Mouse (Mus musculus) embryonic stem cell, embryonic (primary cell): ENCODE data around the gene Suv39h2.

ENCODE experiments used
- CTCF ChIA-PET, 4 experiments: fragments of 300-600 bp in 2 of 4; fragments of 350-600 bp in 2 of 4; sonication (Branson Sonifier 250); formaldehyde crosslinking; loops; one replicate each; lab custom pipeline; 2022; ENCODE audit warnings: inconsistent platforms in 2 of 4; lab: Charles Lee
- POLR2A ChIA-PET, 4 experiments: fragments of 300-600 bp in 2 of 4; fragments of 350-600 bp in 2 of 4; sonication (Branson Sonifier 250); formaldehyde crosslinking; loops; one replicate each; lab custom pipeline; 2022; ENCODE audit warnings: antibody characterized with exemption in 4 of 4, inconsistent platforms in 1 of 4; lab: Charles Lee

Suv39h2 gene

DNA sequence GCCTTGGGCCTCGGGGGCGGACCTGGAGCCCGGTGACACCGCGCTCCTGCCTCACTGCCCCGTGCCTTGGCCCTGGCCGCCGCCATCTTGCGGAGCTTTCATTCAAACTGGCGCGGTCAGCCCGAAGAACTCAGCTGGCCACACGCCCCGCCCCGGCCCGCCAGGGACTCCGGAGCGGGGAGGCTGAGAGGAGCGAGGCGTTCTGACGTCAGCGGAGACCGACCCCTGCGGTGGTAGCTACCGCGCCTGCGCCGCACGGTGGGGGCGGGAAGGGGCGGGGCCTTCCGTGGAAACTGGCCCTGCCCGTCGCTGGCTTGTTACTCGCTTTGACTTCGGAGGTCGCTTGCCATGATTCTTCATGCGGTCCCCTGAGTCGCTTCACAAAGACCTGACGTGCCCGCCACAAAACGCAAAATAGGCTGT lies at the start of gene Suv39h2:
Suv39h2 (minus strand) TSS at position 171 of the 423 bp plus-strand sequence.
- POLR2A ChIA-PET = interaction anchor here (0.6 to 9.5 kb wide), 62 partner anchors 9 to 356 kb away, joined by 3 to 156 read pairs (median 8); partner anchors contain the start of genes Cdnf (in 4 of the 4), Gm45902 (in 4 of the 4), Hspa14 (in 4 of the 4) and Acbd7 (in 3 of the 4)
- CTCF ChIA-PET = interaction anchor here (0.6 to 1.4 kb wide), 5 partner anchors 19 to 1204 kb away, joined by 3 to 5 read pairs (median 4); no protein-coding TSS in a partner anchor

DNA sequence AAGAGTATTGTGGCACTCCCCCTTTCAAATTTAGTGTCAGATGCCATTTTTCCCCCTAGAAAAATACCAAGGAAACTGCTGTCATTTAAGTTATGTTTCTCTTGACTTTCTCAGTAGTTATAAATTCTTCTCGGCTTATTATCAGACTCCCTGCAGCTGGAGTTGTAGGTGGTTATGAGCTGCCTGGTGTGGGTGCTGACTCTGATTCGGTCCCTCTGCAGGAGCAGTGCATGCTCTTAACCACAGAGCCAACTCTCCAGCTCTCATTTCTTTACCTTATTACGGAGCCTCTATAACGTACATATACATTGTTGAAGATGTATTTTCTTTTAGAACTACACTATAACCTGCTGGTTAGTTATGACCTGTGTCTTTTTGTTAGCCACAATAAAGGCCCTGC lies 47.7 kb upstream of the Suv39h2 start:
- ChIA-PET CTCF (no interaction called here), POLR2A (interaction anchor here in 1 of 4 experiments (1.0 kb wide), 1 partner anchor 206 kb away, joined by 3 read pairs; no protein-coding TSS in a partner anchor)

DNA sequence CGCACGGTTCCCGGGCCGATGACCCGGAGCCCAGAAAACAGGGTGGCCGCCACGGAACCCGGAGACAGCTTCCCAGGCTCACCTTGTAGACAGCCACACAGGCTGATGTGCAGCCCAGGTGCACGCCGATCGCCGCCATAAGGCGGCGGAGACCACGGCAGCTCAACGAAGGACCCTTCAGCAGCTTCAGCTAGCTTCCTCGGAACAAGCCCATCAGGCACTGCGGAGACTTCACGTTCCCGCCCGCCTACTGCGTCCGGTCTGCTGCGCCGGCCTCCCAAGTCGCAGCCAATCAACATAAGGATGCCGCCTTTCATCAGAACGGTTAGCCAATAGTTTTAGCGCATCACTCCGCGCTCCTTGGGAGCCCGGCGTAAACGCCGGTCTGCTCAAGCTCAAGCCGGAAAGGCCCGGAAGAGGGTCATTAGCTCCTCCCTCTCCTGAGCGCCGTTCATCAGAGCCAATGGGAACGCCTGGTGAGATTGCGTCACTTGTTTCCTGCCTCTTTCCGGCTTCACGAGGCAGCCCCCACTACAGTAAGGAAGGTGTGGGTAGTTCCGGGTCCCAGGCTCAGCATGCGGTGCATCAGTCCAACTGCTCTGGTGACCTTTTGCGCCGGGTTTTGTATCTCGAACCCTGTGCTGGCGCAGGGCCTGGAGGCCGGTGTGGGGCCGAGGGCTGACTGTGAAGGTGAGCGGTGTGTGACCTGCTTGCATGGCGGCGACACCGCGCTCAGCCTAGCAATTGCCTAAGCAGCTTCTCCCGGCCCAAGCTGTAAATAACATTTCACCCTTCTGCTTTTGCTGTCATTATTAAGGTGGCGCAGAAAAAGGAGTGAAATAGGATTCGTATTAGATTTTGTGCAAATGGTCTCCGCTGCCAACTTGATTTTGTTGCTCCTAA lies 38.0 kb upstream of the Suv39h2 start, which contains the start of the genes Gm45902, Hspa14 and Cdnf:
Gm45902 (minus strand) TSS at position 239 of the 903 bp plus-strand sequence.
Hspa14 (minus strand) TSS at position 263 of the 903 bp plus-strand sequence.
Cdnf (plus strand) TSS at position 479 of the 903 bp plus-strand sequence.
- CTCF ChIA-PET = interaction anchor here in 2 of 4 experiments (0.6 to 1.6 kb wide), 5 partner anchors 99 to 1465 kb away, joined by 3 to 11 read pairs (median 4); no protein-coding TSS in a partner anchor
- POLR2A ChIA-PET = interaction anchor here (0.6 to 3.6 kb wide), 101 partner anchors 8 to 709 kb away, joined by 3 to 71 read pairs (median 4); partner anchors contain the start of genes Suv39h2 (in 4 of the 4), Acbd7 (in 3 of the 4), Dclre1c (in 3 of the 4) and Nmt2 (in 3 of the 4)

GRCm38 (mm10) chr2:3512076-3512475 lies 37.2 kb upstream of the Suv39h2 start:
- ChIA-PET POLR2A (interaction anchor here (0.7 to 3.6 kb wide), 60 partner anchors 9 to 341 kb away, joined by 3 to 71 read pairs (median 5); partner anchors contain the start of genes Suv39h2 (in 4 of the 4), Dclre1c (in 3 of the 4), Rpp38 (in 3 of the 4) and Acbd7 (in 2 of the 4)), CTCF (interaction anchor here in 1 of 4 experiments (1.0 to 1.6 kb wide), 3 partner anchors 98 to 288 kb away, joined by 3 to 11 read pairs (median 6); no protein-coding TSS in a partner anchor)

DNA sequence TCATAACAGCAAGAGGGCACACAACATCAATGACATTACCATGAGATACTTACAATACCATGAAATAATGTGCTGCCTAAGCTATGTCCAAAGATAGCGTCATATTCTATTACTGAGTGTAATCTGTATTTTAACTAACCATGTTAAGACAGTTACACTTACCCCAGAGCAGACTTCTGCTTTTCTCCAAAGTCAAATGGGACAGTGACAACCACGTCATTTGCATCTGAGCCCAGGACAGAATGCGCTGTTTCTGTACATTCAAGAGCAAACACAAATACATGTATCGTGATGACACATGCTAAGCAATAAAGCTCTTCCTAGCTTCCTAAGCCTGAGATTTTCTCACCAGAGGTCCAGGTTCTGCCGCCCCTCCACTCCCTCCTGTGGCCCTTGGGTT lies 26.1 kb upstream of the Suv39h2 start:
- POLR2A ChIA-PET = interaction anchor here in 3 of 4 experiments (0.9 to 20.2 kb wide), 8 partner anchors 10 to 77 kb away, joined by 3 to 155 read pairs (median 4); partner anchors contain the start of genes Cdnf (in 3 of the 3), Gm45902 (in 3 of the 3), Hspa14 (in 3 of the 3) and Dclre1c (in 1 of the 3)
- CTCF ChIA-PET = no interaction called here

- POLR2A ChIA-PET = interaction anchor here (0.9 to 20.2 kb wide), 13 partner anchors 9 to 213 kb away, joined by 3 to 155 read pairs (median 4); partner anchors contain the start of genes Cdnf (in 3 of the 4), Gm45902 (in 3 of the 4), Hspa14 (in 3 of the 4) and Suv39h2 (in 3 of the 4)
- CTCF ChIA-PET = interaction anchor here in 1 of 4 experiments (0.9 kb wide), 1 partner anchor 86 kb away, joined by 3 read pairs; no protein-coding TSS in a partner anchor
Measured at GRCm38 (mm10) chr2:3499543-3499942, 24.7 kb upstream of the Suv39h2 start.

- POLR2A ChIA-PET = interaction anchor here (0.7 to 20.2 kb wide), 11 partner anchors 9 to 161 kb away, joined by 3 to 155 read pairs (median 4); partner anchors contain the start of genes Suv39h2 (in 4 of the 4), Cdnf (in 3 of the 4), Gm45902 (in 3 of the 4) and Hspa14 (in 3 of the 4)
- CTCF ChIA-PET = no interaction called here
Measured at GRCm38 (mm10) chr2:3493833-3494409, 19.1 kb upstream of the Suv39h2 start.

GRCm38 (mm10) chr2:3489816-3490215 lies 15.0 kb upstream of the Suv39h2 start:
- ChIA-PET CTCF (no interaction called here), POLR2A (interaction anchor here in 2 of 4 experiments (1.1 to 2.0 kb wide), 6 partner anchors 9 to 15 kb away, joined by 3 to 17 read pairs (median 6); partner anchors contain the start of gene Suv39h2 (in 2 of the 2))

- CTCF ChIA-PET = no interaction called here
- POLR2A ChIA-PET = interaction anchor here in 2 of 4 experiments (1.2 to 1.5 kb wide), 2 partner anchors 9 kb away, joined by 3 to 6 read pairs; no protein-coding TSS in a partner anchor
Measured at GRCm38 (mm10) chr2:3480239-3480638, 5.4 kb upstream of the Suv39h2 start.

DNA sequence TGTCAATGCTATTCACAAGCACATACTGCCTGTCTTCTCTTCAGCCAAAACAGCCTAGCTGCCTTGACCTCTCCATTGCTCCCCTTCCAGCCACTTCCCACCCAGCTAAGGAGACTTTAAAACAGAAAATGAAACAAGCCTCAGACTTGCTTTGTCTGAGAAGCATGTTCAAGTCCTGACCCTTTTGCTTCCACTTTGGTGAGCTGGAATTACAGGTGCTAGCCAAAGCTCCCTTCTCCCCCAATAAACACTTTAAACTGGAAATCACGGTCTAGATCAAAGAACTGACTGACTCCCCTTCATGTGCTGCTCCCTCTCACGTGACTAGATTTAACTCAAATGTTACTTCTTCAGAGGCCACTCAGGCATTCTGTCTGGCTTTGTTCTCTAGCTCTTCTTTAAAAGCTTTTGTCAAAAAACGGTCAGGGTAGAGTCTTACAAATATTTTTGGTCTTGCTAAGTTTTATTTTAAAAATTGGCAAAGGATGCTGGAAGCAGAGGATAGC lies 968 bp upstream of the Suv39h2 start:
- POLR2A ChIA-PET = interaction anchor here in 3 of 4 experiments (0.6 to 9.5 kb wide), 38 partner anchors 9 to 357 kb away, joined by 3 to 156 read pairs (median 15); partner anchors contain the start of genes Cdnf (in 3 of the 3), Dclre1c (in 3 of the 3), Gm45902 (in 3 of the 3) and Hspa14 (in 3 of the 3)

DNA sequence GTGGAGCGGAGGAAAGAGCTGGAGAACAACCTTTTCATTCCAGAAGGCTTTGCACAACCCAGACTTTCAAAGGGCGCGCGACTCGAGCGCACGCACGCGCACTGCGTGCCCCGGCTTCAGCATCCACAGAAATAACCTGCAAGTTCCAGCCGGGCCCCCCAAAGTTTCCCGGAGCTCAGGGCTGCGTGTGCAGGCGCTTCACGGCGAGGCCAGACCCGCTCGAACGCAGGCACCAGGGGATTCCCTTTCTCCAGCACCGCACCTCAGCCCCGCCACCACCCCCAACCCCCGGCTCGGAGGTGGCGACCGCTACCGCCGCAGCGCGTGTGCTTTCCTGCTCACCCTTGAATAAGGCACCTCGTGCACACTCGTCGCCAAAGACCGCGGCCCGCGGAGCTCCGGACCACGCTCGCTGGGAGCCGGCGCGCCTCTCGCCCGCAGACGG lies 448 bp downstream of the Suv39h2 start:
- CTCF ChIA-PET = interaction anchor here in 2 of 4 experiments (0.6 to 1.4 kb wide), 3 partner anchors 18 to 1204 kb away, joined by 3 to 5 read pairs (median 4); no protein-coding TSS in a partner anchor
- POLR2A ChIA-PET = interaction anchor here (0.6 to 9.5 kb wide), 61 partner anchors 8 to 355 kb away, joined by 3 to 156 read pairs (median 9); partner anchors contain the start of genes Cdnf (in 4 of the 4), Gm45902 (in 4 of the 4), Hspa14 (in 4 of the 4) and Acbd7 (in 3 of the 4)

More for the DNA sequence above, 968 bp upstream of the Suv39h2 start:
- CTCF ChIA-PET = interaction anchor here in 2 of 4 experiments (0.5 to 1.2 kb wide), 4 partner anchors 19 to 324 kb away, joined by 3 to 4 read pairs (median 4); no protein-coding TSS in a partner anchor

DNA sequence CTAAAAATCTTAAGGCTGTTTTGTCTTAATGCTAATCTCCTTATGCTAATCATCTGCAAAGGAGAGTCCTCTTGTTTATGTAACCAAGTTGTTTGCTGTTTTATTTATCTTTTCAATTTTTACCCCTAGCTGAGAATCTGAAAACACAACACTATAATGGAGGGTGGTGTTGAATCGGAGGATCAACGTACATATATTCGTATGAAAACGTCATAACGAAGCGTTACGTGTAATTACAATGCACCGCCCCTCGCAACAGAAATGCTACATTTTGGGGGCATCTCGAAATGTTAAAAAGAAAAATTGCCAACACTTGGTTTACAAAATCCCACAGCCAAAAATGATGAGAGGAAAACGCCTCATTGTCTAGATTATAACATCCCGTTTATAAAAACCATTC lies 940 bp downstream of the Suv39h2 start:
- POLR2A ChIA-PET = interaction anchor here (0.7 to 9.5 kb wide), 35 partner anchors 8 to 239 kb away, joined by 3 to 156 read pairs (median 16); partner anchors contain the start of genes Cdnf (in 4 of the 4), Gm45902 (in 4 of the 4), Hspa14 (in 4 of the 4) and Acbd7 (in 3 of the 4)
- CTCF ChIA-PET = interaction anchor here in 1 of 4 experiments (0.9 to 1.4 kb wide), 2 partner anchors 18 to 326 kb away, joined by 3 to 4 read pairs; no protein-coding TSS in a partner anchor

GRCm38 (mm10) chr2:3456590-3456989 lies 18.2 kb downstream of the Suv39h2 start:
- ChIA-PET POLR2A (interaction anchor here in 3 of 4 experiments (0.6 to 14.4 kb wide), 15 partner anchors 9 to 124 kb away, joined by 3 to 156 read pairs (median 4); partner anchors contain the start of genes Cdnf (in 2 of the 3), Dclre1c (in 2 of the 3), Gm45902 (in 2 of the 3) and Hspa14 (in 2 of the 3)), CTCF (interaction anchor here in 2 of 4 experiments (0.6 to 1.6 kb wide), 9 partner anchors 14 to 361 kb away, joined by 3 to 6 read pairs (median 3); partner anchors contain the start of gene Suv39h2 (in 1 of the 2))

DNA sequence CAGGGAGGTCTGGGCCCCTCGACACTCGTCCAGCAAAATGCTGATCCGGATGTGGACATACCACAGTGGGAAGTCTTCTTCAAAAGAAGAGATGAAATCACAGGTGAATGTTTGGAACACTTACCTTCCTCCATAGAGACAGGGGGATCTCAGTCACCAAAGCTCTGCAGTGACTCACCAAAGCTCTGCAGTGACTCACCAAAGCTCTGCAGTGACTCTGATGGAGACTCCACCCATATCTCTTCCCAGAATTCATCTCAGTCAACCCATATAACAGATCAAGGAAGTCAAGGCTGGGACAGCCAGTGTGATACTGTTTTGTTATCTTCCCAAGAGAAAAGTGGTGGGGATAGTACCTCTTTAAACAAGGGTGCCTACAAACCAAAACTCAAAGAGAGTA lies 21.7 kb downstream of the Suv39h2 start:
- POLR2A ChIA-PET = interaction anchor here in 3 of 4 experiments (1.0 to 14.4 kb wide), 5 partner anchors 20 to 60 kb away, joined by 3 to 156 read pairs (median 3); partner anchors contain the start of genes Dclre1c (in 2 of the 3), Suv39h2 (in 2 of the 3), Cdnf (in 1 of the 3) and Gm45902 (in 1 of the 3)
- CTCF ChIA-PET = no interaction called here

GRCm38 (mm10) chr2:3449431-3449830 lies 25.4 kb downstream of the Suv39h2 start:
- POLR2A ChIA-PET = interaction anchor here in 2 of 4 experiments (0.8 to 4.0 kb wide), 7 partner anchors 8 to 63 kb away, joined by 3 to 24 read pairs (median 4); partner anchors contain the start of genes Cdnf (in 1 of the 2), Dclre1c (in 1 of the 2), Gm45902 (in 1 of the 2) and Hspa14 (in 1 of the 2)
- CTCF ChIA-PET = no interaction called here
